Mouse (Mus musculus) T-helper 2 cell (primary cell): ENCODE results near the gene Mylip.

Experiments used
- in situ Hi-C: fragments of 300-600 bp; cut with MboI, MseI; formaldehyde crosslinking; loops from one replicate; pipeline ENCODE4 v1.15.1; 2025; ENCODE audit warnings: high pct_unique_total_duplicates

Gene Mylip

DNA sequence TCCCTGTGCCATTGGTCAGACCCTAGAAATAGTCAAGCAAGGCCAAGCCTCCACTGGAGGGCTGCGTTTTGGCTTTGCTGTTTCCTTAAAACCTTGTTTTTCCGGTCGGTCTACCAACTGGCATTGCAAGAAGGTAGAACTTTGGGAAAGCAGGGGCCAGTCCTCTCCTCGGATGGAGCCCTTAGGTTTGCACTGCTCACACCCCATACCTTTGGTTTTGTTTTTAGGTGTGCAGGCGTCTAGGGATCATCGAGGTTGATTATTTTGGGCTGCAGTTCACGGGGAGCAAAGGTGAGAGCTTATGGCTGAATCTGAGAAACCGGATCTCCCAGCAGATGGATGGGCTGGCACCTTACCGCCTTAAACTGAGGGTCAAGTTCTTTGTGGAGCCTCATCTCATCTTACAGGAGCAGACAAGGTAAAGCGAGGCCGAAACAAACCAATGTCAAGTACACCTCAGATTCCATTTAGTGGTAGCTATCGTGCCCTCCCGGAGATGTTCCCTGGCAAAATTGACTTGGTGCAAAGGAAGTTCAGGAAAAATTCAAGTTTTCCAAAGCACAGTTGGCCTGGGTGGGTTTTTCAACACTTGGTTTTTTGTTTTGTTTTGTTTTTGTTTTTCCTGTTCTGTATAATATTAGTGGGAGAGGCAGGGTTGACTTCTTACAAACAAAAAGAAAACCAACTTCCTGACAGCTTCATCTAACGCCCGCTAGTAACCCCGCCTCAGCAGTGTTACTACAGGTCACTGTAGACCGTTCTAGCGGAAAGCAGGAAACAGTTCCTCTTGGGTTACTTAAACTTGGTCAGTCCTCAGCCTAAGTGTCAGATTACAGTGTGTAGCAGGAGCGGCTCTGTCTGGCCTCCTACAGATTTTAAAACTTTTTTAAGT is 1.7 kb downstream of the Mylip start:
- in situ Hi-C loops = no loop called here

DNA sequence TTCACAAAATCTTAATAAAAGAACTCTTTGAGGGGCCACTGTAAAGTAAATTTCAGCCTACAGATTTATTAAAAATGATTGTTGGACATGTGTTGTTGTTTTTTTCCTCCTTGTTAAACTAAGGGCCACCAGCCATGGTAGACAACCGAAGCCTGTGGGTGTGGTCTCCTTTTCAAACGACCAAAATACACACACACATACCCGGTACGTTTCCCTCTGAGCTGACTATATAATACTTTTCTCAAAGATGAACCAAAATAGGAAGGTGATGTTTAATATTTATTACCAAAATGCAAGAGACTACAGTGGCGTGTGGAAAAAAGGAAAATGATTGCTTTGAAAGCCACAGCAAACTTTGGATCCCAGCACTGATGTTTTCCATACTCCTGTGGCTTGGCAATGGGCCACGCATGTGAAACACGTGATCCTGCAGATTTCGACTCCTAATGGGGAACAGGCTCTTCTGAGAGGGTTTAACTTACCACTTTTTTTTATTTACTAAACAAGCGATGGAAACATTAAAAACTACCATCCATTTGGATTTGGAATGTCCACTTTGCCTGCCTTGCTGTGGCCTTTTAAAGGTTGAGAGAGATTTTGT is 2.4 kb downstream of the Mylip start:
- in situ Hi-C loops = no loop called here

DNA sequence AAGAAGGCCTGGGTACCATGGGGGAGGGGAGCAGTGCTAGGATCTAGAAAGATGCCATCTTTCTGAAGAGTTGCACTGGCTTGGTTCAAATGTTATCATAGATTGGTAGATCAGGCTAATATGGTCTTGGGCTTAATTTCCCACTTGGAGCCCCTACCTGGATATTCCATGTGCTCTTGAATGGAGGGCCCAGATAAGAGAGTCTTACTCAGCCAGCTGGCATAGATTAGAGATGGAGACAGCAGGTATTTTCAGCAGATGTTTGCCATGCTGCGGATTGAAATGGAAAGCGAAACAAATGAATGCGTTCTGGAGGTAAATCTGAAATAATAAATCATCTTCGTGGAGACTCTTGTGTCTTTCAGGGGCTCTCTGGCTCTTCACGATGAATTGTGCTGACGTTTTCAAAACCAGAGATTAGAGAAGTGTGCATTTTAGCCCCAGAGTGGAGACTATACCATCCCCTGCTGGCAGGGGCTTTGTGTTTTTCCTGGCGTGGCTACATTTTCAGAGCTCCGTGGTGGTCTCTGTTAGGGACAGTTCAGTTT is 4.8 kb downstream of the Mylip start:
- in situ Hi-C loops = no loop called here

DNA sequence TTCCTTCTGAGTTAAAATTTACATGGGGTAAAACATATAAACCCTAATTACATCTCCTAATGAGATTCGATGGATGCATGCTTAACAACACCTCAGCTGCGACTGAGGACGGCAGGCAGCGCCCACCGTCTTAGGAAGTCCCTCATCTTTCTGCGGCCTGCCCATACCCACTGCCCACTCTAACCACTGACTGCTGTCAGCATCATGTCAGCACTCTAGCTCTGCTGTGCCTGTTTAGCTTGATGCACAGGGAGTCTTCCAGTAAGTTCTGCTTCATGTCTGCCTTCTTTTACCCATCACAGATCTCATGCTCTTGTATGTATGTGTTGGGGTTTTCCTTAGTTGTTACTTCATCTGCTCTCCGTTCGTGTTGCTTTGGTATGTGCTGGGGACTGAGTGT is 7.2 kb downstream of the Mylip start:
- in situ Hi-C loops = no loop called here

DNA sequence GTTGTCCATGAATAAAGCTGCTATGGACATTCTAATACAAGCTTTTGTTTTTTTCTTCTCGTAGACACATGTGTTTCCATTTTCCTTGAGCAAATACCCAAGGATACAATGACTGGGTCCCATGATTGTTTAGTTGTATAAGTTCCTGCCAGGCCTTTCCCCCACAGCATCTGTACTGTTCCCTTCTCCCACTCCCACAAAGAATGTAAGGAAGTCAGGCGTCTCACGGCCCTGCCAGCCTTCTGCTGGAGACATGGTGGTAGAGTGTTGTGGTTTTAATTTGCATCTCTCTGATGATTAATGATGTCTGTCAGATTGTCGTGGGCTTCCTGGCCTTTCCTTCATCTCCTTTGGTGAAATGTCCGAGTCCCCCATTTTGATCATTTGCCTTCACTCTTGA is 7.7 kb downstream of the Mylip start:
- in situ Hi-C loops = no loop called here

DNA sequence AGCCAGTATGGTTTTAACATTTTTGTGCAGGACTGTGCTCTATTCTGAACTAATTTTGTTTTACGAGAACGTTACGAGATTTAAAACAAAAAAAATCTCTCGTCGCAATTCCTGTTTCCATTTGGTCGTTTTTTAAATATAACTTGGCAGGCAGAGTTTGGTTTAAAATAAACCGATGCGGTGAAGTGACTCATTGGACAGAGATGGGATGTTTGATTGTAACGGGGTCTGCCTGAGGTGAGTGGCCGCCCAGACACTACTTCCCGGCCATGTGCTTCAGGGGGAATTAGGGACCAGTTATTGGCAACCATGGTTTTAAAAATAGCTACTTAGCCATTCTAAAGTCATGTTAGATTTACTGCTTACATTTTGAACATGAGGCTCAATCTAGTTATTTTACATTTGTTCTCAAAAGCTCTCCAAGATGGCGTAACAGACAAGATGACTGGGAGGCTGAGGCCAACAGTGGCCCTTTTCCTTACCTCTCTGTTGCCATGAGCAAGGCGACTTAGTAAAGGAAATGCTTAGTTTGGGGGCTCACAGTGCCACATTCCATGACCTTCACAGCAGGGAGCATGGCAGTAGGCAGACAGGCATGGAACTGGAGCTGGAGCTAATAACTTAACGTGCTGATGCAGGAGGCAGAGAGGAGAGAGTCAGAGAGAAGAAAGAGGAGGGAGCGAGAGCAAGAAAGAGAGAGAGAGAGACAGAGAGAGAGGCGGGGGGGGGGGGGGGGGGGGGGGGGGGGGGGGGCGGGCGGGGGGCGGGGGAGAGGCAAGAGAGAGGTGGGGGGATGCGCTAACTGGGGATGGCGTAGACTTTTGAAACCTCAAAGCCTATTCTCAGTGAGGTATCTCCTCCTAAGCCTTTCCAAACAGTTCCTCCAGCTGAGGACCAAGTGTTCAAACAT is 8.6 kb downstream of the Mylip start:
- in situ Hi-C loops = no loop called here

DNA sequence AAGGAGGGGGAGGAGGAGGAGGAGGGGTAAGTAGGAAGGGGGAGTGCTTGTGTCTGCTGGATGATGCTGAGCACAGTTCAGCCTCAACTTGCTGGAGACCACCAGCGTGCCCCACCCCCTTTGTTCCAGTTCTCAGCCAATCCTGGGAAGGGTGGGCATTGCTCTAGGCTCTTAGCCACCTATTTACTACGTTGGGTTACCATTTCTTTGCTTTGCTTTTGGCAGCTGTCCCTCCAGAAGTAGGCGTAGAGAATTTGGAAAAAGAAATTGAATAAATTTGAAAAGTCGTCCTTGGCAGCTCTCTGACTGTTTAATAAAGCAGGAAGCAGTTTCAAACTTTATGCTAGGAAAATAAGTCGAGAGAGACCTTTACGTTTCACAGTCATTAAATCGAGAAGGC is 11.2 kb downstream of the Mylip start:
- in situ Hi-C loops = no loop called here

DNA sequence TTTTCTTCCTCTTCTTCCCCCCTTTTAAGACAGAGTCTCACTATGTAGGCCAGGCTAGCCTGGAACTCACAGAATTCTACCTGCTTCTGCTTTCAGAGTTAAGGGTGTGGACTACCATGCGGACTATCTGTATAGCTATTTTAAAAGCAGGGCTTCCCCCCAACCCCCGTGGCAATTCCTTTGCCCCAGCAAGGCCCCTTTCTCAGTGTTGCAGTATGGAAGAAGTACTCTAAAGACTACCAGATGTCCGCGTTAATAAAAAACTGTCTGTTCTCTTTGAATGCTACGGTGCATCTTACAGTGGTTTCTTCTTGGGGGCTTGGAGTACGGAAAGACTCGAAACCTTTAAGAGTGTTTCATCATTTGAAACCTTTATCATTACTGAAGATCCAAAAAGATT is 12.3 kb downstream of the Mylip start:
- in situ Hi-C loops = no loop called here

DNA sequence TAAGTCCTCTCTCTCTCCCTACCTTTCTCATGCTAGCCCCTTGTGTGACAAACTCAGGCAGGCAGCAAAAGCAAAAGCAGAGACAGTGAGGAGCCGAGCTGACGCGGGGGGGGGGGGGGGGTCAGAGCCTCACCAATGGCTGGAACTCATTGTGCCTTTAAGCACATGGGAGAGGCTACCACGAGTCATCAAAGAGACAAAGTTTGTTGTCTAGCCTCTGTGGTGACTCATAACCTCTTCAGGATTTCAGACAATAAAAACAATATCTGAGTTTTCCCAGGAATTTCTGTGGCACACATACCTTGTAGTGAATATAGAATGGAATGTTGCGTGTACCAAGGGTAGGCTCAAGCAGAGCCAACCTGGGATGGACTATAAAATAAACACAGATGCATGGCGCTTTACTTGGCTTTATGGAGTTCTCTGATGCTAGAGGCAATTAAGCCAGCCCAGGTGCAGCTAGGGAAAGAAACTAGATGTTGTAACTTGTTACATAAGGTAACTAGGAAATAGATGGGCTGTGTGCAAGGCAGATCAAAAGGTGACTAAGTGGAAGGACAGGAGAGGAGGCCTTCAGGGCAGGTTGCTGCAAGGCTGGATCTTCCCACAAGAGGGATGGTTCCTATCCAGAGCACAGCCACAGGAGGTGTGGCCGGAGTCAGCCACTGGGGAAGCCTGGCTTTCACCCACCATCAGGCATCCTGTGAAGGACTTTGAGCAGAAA is 12.9 kb downstream of the Mylip start:
- in situ Hi-C loops = no loop called here

DNA sequence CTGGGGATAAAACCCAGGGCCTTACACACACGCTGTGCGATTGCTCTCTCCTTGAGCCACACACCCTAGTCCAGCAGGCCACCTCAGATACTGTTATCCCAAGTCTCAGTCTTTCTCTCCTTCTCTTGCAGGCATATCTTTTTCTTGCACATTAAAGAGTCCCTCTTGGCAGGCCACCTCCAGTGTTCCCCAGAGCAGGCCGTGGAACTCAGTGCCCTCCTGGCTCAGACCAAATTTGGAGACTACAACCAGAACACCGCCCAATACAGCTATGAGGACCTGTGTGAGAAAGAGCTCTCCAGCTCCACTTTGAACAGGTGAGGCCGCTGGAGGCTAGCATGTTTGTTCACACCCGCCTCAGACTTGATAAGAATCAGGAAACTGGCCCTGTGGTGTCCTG is 14.7 kb downstream of the Mylip start:
- in situ Hi-C loops = no loop called here

DNA sequence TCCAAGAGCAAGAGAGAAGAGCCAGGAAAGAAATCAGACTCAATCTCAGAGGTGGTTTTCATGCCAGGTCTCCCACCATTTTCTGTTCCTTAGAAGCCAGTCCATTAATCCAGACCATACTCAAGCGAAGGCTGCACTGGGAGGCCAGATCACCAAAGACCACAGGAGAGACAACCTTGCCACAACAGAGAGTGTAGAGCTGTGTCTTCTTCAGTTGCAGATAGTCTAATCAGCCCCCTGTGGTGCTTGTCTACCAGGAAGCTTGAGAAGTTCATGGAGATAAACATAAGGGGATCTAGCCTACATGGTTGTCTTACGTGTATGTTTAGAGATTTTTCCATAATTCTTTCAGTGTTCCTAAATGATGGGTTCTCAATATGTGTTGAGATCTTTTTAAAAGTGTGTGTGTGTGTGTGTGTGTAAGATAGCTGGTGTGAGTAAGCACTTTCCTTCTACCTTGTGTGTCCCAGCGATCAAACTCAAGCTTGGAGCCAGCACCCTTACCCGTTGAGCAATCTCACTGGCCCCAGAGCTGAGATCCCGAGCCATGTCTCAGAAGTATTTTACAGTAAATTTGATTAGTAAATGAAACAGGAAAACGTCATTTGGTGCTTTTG is 15.8 kb downstream of the Mylip start:
- in situ Hi-C loops = no loop called here

DNA sequence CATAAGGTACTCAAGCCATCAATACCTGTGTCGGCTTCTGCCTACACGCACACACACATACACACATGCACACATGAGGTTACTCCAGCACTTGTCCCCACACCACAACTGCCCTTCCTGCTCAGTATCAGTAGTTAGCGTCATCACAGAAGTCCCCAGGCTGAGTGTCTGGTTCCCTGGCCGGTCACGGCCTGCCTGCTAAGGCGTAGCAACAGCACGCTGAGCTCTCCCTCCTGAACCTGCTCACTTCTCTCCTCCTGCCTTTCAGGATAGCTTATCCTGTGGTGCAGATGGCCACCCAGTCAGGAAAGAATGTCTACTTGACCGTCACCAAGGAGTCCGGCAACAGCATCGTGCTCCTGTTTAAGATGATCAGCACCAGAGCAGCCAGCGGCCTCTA is 16.7 kb downstream of the Mylip start:
- in situ Hi-C loops = no loop called here

DNA sequence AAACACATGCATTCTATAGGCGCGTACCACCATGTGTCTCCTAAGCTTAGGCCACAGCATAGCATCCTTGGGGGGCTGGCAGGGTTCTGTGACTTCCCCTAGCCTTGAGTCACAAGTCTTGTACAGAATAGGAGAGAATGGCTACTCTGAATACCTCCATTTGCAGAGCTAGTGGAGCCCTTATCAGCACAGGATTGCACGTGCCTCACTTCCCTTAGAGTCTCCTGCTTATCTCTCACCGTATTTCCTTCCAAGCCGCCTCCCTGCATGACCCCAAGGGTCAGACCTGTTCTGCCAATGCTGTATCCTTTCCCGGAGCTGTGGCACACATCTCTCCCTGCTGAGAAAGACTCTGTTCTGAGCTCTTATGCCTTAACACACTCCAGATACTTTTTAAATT is 17.2 kb downstream of the Mylip start:
- in situ Hi-C loops = no loop called here

DNA sequence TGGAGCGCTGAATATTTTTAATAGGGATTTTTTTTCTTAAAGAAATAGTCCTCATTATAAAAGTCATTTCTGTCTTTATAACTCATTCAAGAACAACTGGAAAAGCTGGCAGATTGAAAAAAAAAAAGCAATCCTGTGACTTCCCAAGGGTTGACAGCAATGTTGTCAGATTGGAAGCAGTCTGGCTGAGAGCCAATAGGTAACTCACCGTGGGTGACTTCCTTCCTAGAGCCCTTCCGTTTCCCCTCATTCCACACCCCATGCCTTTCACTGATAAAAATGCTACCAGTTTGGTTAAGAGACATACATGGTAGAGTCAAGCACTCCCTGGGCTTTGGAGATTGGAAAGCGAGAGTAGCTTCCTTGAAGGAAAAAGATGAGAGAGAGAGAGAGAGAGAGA is 21.4 kb downstream of the Mylip start:
- in situ Hi-C loops = no loop called here

DNA sequence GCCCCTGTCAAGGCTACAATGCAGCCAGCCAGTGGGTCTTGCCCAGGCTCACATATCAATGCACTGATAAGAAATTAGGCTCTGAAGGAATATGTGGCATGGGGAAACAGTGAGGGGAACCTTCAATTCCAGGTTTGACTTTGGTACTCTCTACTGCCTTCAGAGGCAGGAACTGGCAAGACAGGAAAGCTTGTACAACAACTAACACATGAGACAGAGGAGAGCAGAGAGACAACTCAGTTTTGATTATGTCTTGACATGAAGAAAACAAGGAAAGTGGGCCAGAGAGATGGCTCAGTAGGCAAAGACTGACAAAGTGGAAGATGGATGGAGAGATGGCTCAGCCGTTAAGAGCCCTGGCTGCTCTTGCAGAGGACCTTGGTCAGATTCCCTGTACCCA is 23.5 kb downstream of the Mylip start:
- in situ Hi-C loops = no loop called here

DNA sequence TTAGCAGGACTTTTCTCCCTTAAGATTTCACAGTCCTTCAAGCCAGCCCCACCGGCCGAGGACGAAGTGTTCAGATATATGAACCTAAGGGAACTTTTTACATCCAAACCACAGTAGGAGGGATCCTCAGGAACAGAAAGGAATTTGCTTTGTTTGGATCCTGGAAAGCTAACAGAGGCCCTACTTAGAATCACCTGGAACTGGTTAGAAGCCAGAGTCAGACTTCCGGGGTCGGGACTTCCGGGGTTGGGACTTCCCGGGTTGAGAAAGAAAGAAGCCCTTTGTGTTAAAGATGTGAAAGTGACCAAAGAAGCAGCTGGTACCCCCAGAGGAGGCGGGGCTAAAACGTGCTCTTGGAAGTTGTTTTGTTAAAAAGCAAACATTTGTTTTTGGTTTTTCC is 24.5 kb downstream of the Mylip start:
- in situ Hi-C loops = no loop called here

DNA sequence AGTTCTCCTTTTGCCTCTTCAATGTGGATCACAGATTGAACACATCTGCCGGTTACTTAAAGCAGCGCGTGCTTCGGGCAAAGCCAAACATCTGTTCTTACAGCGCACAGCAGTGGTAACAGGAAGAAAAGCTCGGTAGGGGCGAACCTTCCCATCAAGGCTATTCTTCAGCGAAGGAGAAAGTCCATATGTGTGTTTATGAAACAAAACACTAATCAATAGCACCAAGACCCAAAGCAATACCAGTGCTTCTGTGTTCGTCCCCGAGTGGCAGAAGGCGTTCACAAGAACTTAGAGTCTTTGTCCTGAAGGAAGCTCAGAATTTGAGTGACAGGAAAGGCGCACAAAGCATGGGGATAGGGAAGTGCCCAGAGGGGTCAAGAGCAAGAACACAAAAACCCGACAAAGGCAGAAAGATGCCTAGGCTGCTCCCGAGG is 27.1 kb downstream of the Mylip start:
- in situ Hi-C loops = no loop called here

DNA sequence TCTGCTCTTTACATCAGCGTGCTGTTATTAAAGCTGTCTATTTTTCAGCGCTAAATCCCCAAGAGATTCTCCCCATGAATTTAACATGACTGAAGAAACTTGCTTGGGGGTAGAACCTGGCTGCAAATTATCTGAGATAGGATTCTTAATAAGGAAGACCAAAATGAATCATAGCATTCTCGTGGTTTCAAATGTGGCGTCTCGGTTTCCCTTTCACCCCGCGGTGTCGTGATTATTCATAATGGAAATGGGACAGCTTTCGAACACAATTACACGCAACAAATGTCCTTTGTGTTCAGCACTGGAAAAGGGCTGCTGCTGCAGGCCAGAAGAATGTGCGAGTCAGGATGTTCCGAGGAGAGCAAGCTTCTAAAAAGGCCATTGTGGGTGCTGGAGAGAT is 29.4 kb downstream of the Mylip start:
- in situ Hi-C loops = no loop called here

DNA sequence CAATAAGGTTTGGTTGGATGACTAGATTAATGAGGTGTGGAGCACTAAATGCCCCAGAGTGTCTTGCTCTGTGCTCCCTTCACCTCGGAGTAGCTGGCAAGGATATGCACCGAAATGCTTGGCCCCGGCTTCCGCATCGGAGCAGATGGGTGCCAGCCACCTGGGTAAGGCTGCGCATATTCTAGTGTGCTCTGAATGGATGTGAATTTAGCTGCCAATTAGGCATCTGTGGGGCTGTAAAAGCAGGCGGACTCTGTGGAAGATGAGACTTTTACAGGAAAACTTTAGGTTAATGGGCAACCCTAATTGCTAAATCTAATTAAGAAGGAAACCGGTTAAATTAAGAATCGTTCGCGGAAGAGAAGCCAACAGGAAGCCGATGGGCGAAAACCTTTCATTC is 32.7 kb downstream of the Mylip start:
- in situ Hi-C loops = no loop called here

DNA sequence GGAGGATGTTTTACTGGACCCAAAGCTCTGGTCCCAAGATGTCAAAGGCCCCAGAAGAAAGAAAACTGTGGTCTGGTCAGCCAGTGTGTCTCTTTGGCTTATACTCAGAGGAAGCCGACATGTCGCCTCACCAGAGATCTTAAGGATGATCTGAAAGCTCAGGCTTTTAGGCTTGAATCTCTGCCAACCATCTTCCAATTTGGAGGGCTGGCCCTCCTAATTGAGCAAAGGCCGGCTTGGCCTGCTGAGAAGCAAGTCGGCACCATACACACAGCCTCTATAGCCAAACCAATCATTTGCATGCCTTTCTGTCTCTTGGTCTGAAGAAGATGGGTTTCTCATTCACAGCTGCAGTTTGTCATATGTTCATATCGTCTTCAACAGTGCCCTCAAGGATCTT is 33.2 kb downstream of the Mylip start:
- in situ Hi-C loops = no loop called here

DNA sequence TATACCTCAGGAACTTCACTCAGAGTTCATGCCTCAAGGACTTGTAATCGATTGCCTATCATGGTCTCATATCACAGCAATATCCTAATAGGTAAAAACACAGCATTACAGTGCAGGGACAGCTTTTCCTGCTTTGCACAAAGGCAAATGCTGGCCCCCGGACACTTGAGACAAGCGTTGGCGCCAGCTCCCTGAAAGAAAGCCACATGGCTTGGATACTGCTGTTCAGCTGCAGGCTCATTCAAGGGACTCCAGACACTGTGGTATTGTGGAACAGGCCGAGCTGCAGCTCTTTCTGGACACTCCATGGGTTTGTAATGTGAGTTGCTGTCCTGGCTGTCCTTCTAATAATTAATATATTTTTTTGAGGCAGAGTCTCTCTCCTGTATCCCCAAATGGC is 34.4 kb downstream of the Mylip start:
- in situ Hi-C loops = no loop called here
